Mouse (Mus musculus) ES-Bruce4 (cell line): Measurements from ENCODE around the gene Hook2.

Experiments used
- CTCF ChIP-seq: IDR thresholded peaks from one replicate; pipeline ENCODE4 v1.8.1; 2011; ENCODE audit warnings: low read depth, low read length
- EP300 ChIP-seq: IDR thresholded peaks from 2 replicates; pipeline ENCODE4 v1.6.1; 2011; ENCODE audit warnings: low read depth, low read length; ENCODE audit not compliant: insufficient read depth
- POLR2A ChIP-seq: IDR thresholded peaks from one replicate; pipeline ENCODE4 v1.8.1; 2011; ENCODE audit warnings: low read length; ENCODE audit not compliant: insufficient read depth

- TF ChIP-seq CTCF: no peak
- TF ChIP-seq POLR2A: no peak
- TF ChIP-seq EP300: no peak
Observed at GRCm38 (mm10) chr8:85035165-85035727, 44.8 kb downstream of the Hook2 start.
